Mouse (Mus musculus) heart, postnatal 14 days (tissue): ENCODE data around the gene Ciart. TPM values are rescaled to one million over a fixed set of nuclear protein-coding genes. Genes with fewer than 3 reads are reported as not detected.
"Not testable (repeated sequence)": the region's sequence is repeated elsewhere in the genome, so short reads cannot be mapped to it uniquely, and the experiment has no call there.

ENCODE experiments used
- DNase-seq, 2 experiments: peaks; one replicate each; pipeline ENCODE4 v3.0.0; 2021 to 2022
- intact Hi-C: fragments of 180-260 bp; cut with DNase I; formaldehyde crosslinking; loops from one replicate; pipeline ENCODE4 v1.15.1; 2025
- total RNA-seq, 2 experiments: library from RNA; stranded (reverse); gene quantifications; 2 replicates each; pipeline ENCODE4 v1.2.3; 2021

Gene Ciart
- total RNA-seq, 2 experiments from 2014 or later: 2.8 to 3.0 TPM

GRCm38 (mm10) chr3:95867408-95867807 lies 14.6 kb downstream of the Ciart start:
- intact Hi-C loops: no loop called here
- DNase-seq: no peak

GRCm38 (mm10) chr3:95866071-95866470 lies 16.0 kb downstream of the Ciart start:
- intact Hi-C loops: no loop called here
- DNase-seq: no peak

GRCm38 (mm10) chr3:95865571-95865970 lies 16.5 kb downstream of the Ciart start:
- DNase-seq: no peak
- intact Hi-C loops: no loop called here

- intact Hi-C loops: no loop called here
- peak in 1 of 2 experiments; percentile 23 for DNase-seq
Observed at GRCm38 (mm10) chr3:95865050-95865449, 17.0 kb downstream of the Ciart start.

- no peak for DNase-seq
- intact Hi-C loops: loop anchor here (5.0 kb wide), 2 partner anchors 99 to 189 kb away; no protein-coding TSS in a partner anchor
Observed at GRCm38 (mm10) chr3:95863578-95863977, 18.5 kb downstream of the Ciart start.

- peak; percentile 62 to 88 for DNase-seq
- intact Hi-C loops: loop anchor here (5.0 kb wide), 2 partner anchors 101 to 191 kb away; no protein-coding TSS in a partner anchor
Observed at GRCm38 (mm10) chr3:95861796-95862195, 20.3 kb downstream of the Ciart start.

GRCm38 (mm10) chr3:95861216-95861615 lies 20.8 kb downstream of the Ciart start:
- DNase-seq: peak in 1 of 2 experiments; percentile 29
- intact Hi-C loops: loop anchor here (5.0 kb wide), 2 partner anchors 101 to 191 kb away; no protein-coding TSS in a partner anchor

GRCm38 (mm10) chr3:95860323-95860722 lies 21.7 kb downstream of the Ciart start:
- no peak for DNase-seq
- intact Hi-C loops: loop anchor here (1.0 to 5.0 kb wide), 3 partner anchors 47 to 192 kb away; no protein-coding TSS in a partner anchor

- intact Hi-C loops, DNase-seq: not testable (repeated sequence)
Observed at GRCm38 (mm10) chr3:95858278-95858677, 23.8 kb downstream of the Ciart start.

GRCm38 (mm10) chr3:95857050-95857449 lies 25.0 kb downstream of the Ciart start:
- intact Hi-C loops, DNase-seq: not testable (repeated sequence)

GRCm38 (mm10) chr3:95856115-95856514 lies 25.9 kb downstream of the Ciart start:
- intact Hi-C loops: no loop called here

GRCm38 (mm10) chr3:95855502-95856089 lies 26.5 kb downstream of the Ciart start, which contains the start of gene Prpf3:
Gene Prpf3 (minus strand): TSS chr3:95855885.
- DNase-seq: peak; percentile 94 to 97
- intact Hi-C loops: no loop called here

More at GRCm38 (mm10) chr3:95856115-95856514, 25.9 kb downstream of the Ciart start:
- DNase-seq: no peak

GRCm38 (mm10) chr3:95851317-95851716 lies 30.7 kb downstream of the Ciart start:
- DNase-seq: no peak
- intact Hi-C loops: no loop called here

GRCm38 (mm10) chr3:95850611-95851010 lies 31.4 kb downstream of the Ciart start:
- DNase-seq: no peak
- intact Hi-C loops: no loop called here

- DNase-seq: no peak
- intact Hi-C loops: loop anchor here (5.0 kb wide), 1 partner anchor 70 kb away; no protein-coding TSS in a partner anchor
Observed at GRCm38 (mm10) chr3:95842503-95843214, 39.4 kb downstream of the Ciart start.

GRCm38 (mm10) chr3:95839250-95839649 lies 42.8 kb downstream of the Ciart start:
- DNase-seq: no peak
- intact Hi-C loops: loop anchor here (10.0 kb wide), 1 partner anchor 324 kb away; no protein-coding TSS in a partner anchor

- intact Hi-C loops: no loop called here
- DNase-seq: no peak
Observed at GRCm38 (mm10) chr3:95829053-95829452, 53.0 kb downstream of the Ciart start.
